Mouse (Mus musculus) forebrain, embryonic 16.5 days (tissue): Measurements from ENCODE around the gene Glrx3. TPM values are rescaled to one million over a fixed set of nuclear protein-coding genes. Genes with fewer than 3 reads are reported as not detected.
"Not testable (repeated sequence)": the region's sequence is repeated elsewhere in the genome, so short reads cannot be mapped to it uniquely, and the experiment has no call there.

Experiments
- ATAC-seq: fragments of 200-750 bp; cut with Nextera tagmentation; 2 replicates; pipeline ENCODE4 v1.8.0; 2017; ENCODE audit warnings: mild to moderate bottlenecking, moderate library complexity
- H3K27ac ChIP-seq: fragments of 300-500 bp; sonication (generic); 2 replicates; pipeline ENCODE4 v1.5.1; 2014; ENCODE audit warnings: low read length, control low read depth
- H3K27me3 ChIP-seq: fragments of 300-500 bp; sonication (generic); replicated peaks from 2 replicates; pipeline ENCODE4 v1.6.1; 2014; ENCODE audit warnings: low read length; ENCODE audit not compliant: control insufficient read depth, insufficient read depth
- H3K36me3 ChIP-seq: fragments of 300-500 bp; sonication (generic); 2 replicates; pipeline ENCODE4 v1.6.1; 2014; ENCODE audit not compliant: control insufficient read depth, insufficient read depth
- H3K4me1 ChIP-seq: fragments of 300-500 bp; sonication (generic); replicated peaks from 2 replicates; pipeline ENCODE4 v1.6.1; 2014; ENCODE audit warnings: low read length; ENCODE audit not compliant: control insufficient read depth, insufficient read depth
- H3K4me2 ChIP-seq: fragments of 300-500 bp; sonication (generic); 2 replicates; pipeline ENCODE4 v1.6.1; 2014; ENCODE audit warnings: mild to moderate bottlenecking, low read length, control low read depth
- H3K4me3 ChIP-seq: fragments of 300-500 bp; sonication (generic); replicated peaks from 2 replicates; pipeline ENCODE4 v1.5.1; 2014; ENCODE audit warnings: mild to moderate bottlenecking, low read length, control low read depth
- H3K9ac ChIP-seq: fragments of 300-500 bp; sonication (generic); replicated peaks from 2 replicates; pipeline ENCODE4 v1.6.1; 2014; ENCODE audit warnings: low read depth, low read length, control low read depth
- H3K9me3 ChIP-seq: fragments of 300-500 bp; sonication (generic); 2 replicates; pipeline ENCODE4 v1.6.1; 2016; ENCODE audit warnings: low read length; ENCODE audit not compliant: control insufficient read depth
- WGBS: fragments of 180-500 bp; shearing (Covaris S2); extraction: QIAGEN DNeasy Blood & Tissue Kit; methylation state at CpG from one replicate; pipeline ENCODE4 v1.1.7; 2014; 5-methylcytosine and 5-hydroxymethylcytosine counted together
- polyA plus RNA-seq: library from polyadenylated mRNA; unstranded; fragments of >200 nt; fragmentation: Nextera tagmentation; extraction: Ambion mirVana; gene quantifications from 2 replicates; pipeline ENCODE4 v1.2.1, GENCODE M21; 2015

Gene Glrx3
- polyA plus RNA-seq, 1 experiment from 2014 or later: 253 TPM

DNA sequence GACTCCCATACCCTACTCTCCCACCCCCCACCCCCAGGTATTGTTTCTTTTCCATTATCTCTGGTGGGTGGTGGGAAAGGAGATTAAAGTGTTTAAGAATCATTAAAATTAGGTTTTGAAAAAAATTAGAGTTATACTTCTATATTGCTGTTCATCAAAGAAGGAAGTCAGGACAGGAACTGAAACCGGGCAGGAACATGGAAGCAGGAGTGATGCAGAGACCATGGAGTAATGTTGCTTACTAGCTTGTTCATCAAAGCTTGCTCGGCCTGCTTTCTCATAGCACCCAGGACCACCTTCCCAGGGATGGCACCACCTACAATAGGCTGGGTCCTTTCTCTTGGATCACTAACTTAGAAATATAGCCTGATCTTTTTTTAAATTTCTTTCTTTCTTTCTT is 16.9 kb upstream of the Glrx3 start:
- no peak for ATAC-seq
- Histone ChIP-seq H3K4me3 (no peak overlapping the region), H3K9me3 (no peaks in the 10 kb centered on the region), H3K4me2 (no peak overlapping the region), H3K4me1 (no peaks in the 10 kb centered on the region), H3K36me3 (no peaks in the 10 kb centered on the region), H3K9ac (no peak overlapping the region), H3K27me3 (no peaks in the 10 kb centered on the region), H3K27ac (no peak overlapping the region)
- 92% methylated on average over 2 of the region's 2 CpGs for WGBS

DNA sequence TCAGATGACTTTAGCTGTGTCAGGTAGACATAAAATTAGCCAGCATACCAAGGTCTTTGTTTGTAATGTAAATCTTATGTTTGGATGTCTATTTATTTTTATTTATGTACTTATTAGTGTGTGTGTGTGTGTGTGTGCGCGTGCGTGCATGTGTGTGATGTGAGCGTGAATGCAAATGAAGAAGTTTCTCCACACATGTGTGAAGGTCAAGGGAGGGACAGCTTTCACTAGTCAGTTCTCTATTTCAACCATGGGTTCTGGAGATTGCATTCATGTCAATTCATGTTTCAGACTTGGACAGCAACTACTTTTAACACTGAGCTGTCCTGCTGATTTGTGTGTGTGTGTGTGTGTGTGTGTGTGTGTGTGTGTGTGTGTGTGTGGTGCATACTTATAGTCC is 16.2 kb upstream of the Glrx3 start:
- no peak overlapping the region for H3K27ac ChIP-seq
- no peaks in the 10 kb centered on the region for H3K4me1 ChIP-seq
- no peaks in the 10 kb centered on the region for H3K36me3 ChIP-seq
- H3K9me3 ChIP-seq: no peaks in the 10 kb centered on the region
- no peak overlapping the region for H3K4me2 ChIP-seq
- no peak overlapping the region for H3K9ac ChIP-seq
- 97% methylated on average over 4 of the region's 4 CpGs for WGBS
- ATAC-seq: no peak
- H3K27me3 ChIP-seq: no peaks in the 10 kb centered on the region
- no peak overlapping the region for H3K4me3 ChIP-seq

DNA sequence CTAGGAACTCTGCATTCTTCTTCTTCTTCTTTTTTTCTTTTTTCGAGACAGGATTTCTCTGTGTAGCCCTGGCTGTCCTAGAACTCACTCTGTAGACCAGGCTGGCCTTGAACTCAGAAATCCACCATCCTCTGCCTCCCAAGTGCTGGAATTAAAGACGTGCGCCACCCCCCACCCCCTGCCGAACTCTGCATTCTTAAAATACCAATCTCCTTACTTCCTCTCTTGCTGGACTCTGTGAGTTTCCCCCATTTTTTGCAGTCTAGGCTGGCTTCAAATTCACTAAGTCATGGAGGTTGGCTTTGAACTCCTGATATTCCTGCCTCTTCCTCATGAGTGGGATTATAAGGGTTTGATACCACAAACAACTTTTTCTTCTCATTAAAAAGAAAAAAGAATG is 10.7 kb upstream of the Glrx3 start:
- no peak for ATAC-seq
- WGBS: 67% methylated on average over 4 of the region's 4 CpGs
- Histone ChIP-seq H3K27me3 (no peaks in the 10 kb centered on the region), H3K4me3 (no peak overlapping the region), H3K9ac (no peak overlapping the region), H3K4me2 (no peak overlapping the region), H3K4me1 (no peaks in the 10 kb centered on the region; the same call in 1 of the 2 replicates), H3K27ac (no peak overlapping the region), H3K9me3 (no peaks in the 10 kb centered on the region), H3K36me3 (no peaks in the 10 kb centered on the region)

DNA sequence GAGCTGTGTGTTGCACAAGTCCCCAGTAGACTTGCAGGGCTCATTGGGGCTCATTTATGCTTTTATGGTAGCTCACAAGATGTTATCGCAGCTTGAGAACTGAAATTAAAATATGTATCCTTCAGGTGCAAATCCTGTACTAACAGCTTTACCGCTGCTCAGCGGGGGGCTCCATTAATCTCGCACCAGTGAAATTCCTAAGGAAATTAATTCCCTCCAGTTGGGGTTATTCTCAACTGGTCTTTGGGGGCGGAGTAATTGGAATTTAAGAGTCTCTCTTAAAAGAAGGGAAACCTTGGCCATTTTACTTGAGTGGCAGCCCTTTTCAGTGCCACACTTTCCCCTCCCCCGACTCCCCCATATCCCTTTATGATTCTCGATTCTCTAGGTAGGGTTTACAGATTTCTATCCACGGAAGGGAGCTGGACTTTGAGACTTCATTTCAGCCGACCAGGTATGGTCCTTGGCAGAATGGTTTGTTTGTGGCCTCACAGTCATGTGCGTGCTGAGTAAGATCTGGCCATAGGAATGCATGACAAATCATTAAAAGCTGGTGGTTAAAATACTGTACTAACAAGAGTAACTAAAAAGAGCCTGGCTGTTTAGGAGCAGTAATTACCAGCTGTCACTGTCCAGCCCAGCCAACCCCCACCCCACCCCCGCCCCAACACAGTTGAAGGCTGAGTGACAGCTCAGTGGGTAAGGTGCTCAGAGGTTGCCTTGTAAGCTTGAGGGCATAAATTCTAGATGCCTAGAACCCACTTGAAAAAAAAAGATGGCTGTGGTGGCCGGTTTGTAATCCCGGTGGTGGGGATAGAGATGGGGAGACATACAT is 5.4 kb upstream of the Glrx3 start:
- no peak overlapping the region for H3K27ac ChIP-seq
- ATAC-seq: no peak
- H3K4me1 ChIP-seq: peaks cover 7% of the 10 kb centered on the region
- no peaks in the 10 kb centered on the region for H3K36me3 ChIP-seq
- no peak overlapping the region for H3K4me2 ChIP-seq
- WGBS: 14% methylated on average over 13 of the region's 13 CpGs
- H3K4me3 ChIP-seq: no peak overlapping the region
- no peaks in the 10 kb centered on the region for H3K9me3 ChIP-seq
- H3K9ac ChIP-seq: no peak overlapping the region
- H3K27me3 ChIP-seq: no peaks in the 10 kb centered on the region

DNA sequence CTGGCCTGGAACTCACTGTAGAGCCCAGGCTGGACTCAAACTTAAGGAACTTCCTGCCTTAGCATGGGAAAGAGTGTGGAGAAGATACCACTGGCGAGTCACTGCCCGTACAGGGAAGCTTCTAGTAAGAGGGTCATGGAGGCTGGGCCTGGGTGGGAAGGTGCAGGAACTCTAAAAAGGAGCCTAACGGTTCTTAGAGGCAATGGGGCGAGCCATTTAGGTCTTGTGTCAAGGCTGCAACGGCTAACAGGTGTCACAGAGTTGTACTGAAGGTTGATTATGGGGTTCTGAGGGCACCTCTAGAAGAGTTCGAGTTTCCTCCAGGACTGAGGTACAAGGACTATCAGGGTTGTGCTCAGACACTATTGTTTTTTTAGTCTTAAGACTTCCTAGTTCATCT is 513 bp upstream of the Glrx3 start:
- no peak overlapping the region for H3K4me2 ChIP-seq
- H3K27me3 ChIP-seq: no peaks in the 10 kb centered on the region
- H3K27ac ChIP-seq: peak overlapping the region; percentile 80; the same call in 1 of the 2 replicates
- no peak; the same call in 1 of the 2 replicates for ATAC-seq
- peak overlapping the region; percentile 77 for H3K4me3 ChIP-seq
- WGBS: 78% methylated on average over 6 of the region's 6 CpGs
- H3K9me3 ChIP-seq: no peaks in the 10 kb centered on the region
- peaks cover 26% of the 10 kb centered on the region for H3K4me1 ChIP-seq
- no peak overlapping the region; the same call in 1 of the 2 replicates for H3K9ac ChIP-seq
- H3K36me3 ChIP-seq: no peaks in the 10 kb centered on the region

DNA sequence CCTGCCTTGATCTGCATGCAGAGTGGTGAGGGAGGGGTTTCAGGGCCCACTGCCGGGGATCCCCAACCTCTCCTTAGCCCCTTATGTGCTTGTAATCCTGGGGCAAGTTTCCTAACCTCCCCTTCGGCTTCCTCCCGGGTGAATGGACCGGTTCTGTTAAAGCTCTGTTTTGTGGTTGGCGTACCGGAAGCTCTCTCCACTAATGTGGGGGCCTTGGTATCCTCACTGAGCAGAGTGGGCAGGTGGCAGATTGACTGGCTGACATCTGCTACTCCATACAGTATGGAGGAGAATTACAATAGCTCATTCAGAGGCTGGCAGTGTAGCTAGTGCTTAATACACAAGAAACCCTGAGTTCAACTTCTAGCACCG is 751 bp downstream of the Glrx3 start:
- peak; percentile 59 for ATAC-seq
- Histone ChIP-seq H3K9ac (peak overlapping the region; percentile 85), H3K27ac (peak overlapping the region; percentile 80), H3K27me3 (no peaks in the 10 kb centered on the region), H3K4me2 (peak overlapping the region; percentile 60), H3K4me1 (peaks cover 22% of the 10 kb centered on the region), H3K9me3 (no peaks in the 10 kb centered on the region), H3K4me3 (peak overlapping the region; percentile 77), H3K36me3 (no peaks in the 10 kb centered on the region)
- WGBS: 0% methylated on average over 7 of the region's 7 CpGs

DNA sequence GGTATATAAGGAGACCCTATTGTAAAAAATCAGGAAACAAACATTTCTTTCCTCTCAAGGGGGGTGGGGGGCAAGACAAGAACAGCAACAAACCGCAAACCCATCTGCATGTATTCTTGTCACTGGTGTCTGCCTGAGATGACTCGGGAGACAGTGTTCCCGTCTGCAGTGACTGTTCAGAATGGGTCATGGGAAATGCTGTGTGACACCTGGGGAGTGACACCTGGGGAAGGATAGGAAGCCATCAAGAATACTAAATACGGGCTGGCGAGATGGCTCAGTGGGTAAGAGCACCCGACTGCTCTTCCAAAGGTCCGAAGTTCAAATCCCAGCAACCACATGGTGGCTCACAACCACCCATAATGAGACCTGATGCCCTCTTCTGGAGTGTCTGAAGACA is 1.5 kb downstream of the Glrx3 start:
- not testable (repeated sequence) for H3K9me3 ChIP-seq, H3K9ac ChIP-seq, H3K27ac ChIP-seq, ATAC-seq, H3K27me3 ChIP-seq, H3K36me3 ChIP-seq
- WGBS: 83% methylated on average over 7 of the region's 7 CpGs
- peaks cover 22% of the 10 kb centered on the region for H3K4me1 ChIP-seq
- peak overlapping the region; percentile 60 for H3K4me2 ChIP-seq
- H3K4me3 ChIP-seq: peak overlapping the region; percentile 77; the same call in 1 of the 2 replicates

DNA sequence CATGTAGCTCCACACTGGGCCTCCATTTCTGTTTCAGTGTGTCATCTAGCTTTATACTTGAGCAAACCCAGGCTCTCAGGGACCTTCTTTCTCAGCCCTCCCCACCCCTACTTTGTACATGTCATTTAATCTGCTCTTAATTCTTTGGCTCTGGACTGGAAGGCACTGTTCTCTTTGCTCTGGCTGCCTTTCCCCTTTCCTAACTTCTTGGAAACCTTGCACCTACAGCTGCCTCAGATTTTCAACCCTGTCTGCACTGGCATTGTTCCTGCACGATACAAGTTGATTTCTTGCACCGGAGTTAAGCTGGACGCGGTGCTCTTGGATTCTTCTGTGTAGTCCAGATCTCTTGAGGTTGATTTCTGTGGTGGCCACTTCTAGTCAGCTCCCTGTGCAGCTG is 5.5 kb downstream of the Glrx3 start:
- H3K27ac ChIP-seq: no peak overlapping the region
- H3K9me3 ChIP-seq: no peaks in the 10 kb centered on the region
- no peaks in the 10 kb centered on the region for H3K27me3 ChIP-seq
- no peak overlapping the region for H3K4me3 ChIP-seq
- no peak overlapping the region for H3K4me2 ChIP-seq
- ATAC-seq: no peak
- peaks cover 22% of the 10 kb centered on the region for H3K4me1 ChIP-seq
- 96% methylated on average over 4 of the region's 4 CpGs for WGBS
- no peak overlapping the region for H3K9ac ChIP-seq
- peaks cover 4% of the 10 kb centered on the region; the same call in 1 of the 2 replicates for H3K36me3 ChIP-seq

- peaks cover 10% of the 10 kb centered on the region; the same call in 1 of the 2 replicates for H3K36me3 ChIP-seq
- H3K27ac ChIP-seq: no peak overlapping the region
These were observed 7.9 kb downstream of the Glrx3 start for GRCm38 (mm10) chr7:137445321-137445720.

More at GRCm38 (mm10) chr7:137445321-137445720, 7.9 kb downstream of the Glrx3 start:
- Histone ChIP-seq H3K4me1 (peaks cover 5% of the 10 kb centered on the region; the same call in 1 of the 2 replicates), H3K27me3 (no peaks in the 10 kb centered on the region), H3K9me3 (no peaks in the 10 kb centered on the region), H3K4me2 (no peak overlapping the region), H3K4me3 (no peak overlapping the region), H3K9ac (no peak overlapping the region)
- WGBS: 95% methylated on average over 12 of the region's 12 CpGs
- ATAC-seq: no peak
